Mouse (Mus musculus): ENCODE data around the gene Vamp3.

- no peak for TF ChIP-seq POLR2A (IDR thresholded peaks at IDR 0.05; ENCODE audit: insufficient read depth, low read depth, low read length)
- no peak for TF ChIP-seq CTCF (IDR thresholded peaks at IDR 0.05; ENCODE audit: insufficient read depth, low read depth, low read length)
Observed at GRCm38 (mm10) chr4:151059566-151059965, 1.8 kb upstream of the Vamp3 start.
